Mouse (Mus musculus) liver, postnatal 0 days (tissue): ENCODE measurements around the gene Wasl.

Source experiments
- CTCF ChIP-seq: sonication (generic); IDR thresholded peaks from 2 replicates; pipeline ENCODE4 v1.5.1; 2016; ENCODE audit warnings: antibody characterized with exemption, low read depth
- EP300 ChIP-seq: IDR thresholded peaks from 2 replicates; pipeline ENCODE4 v1.6.1; 2016; ENCODE audit warnings: antibody characterized with exemption, low read depth, mild to moderate bottlenecking

GRCm38 (mm10) chr6:24604289-24604688, 60.5 kb downstream of the Wasl start:
- TF ChIP-seq EP300 = no peak
- no peak for TF ChIP-seq CTCF
